Mouse (Mus musculus) left cerebral cortex, adult 9 months (tissue): ENCODE measurements at regions not wholly inside any gene's neighbourhood (a gene's known extent, or its start where the extent isn't known, plus 50 kb on each side); places are given as distances from the start of the nearest gene placed in this dataset.

Experiments
- DNase-seq, 2 experiments: peaks; one replicate each; pipeline ENCODE4 v3.0.0; 2022; ENCODE audit warnings: low spot score in 2 of 2

DNA sequence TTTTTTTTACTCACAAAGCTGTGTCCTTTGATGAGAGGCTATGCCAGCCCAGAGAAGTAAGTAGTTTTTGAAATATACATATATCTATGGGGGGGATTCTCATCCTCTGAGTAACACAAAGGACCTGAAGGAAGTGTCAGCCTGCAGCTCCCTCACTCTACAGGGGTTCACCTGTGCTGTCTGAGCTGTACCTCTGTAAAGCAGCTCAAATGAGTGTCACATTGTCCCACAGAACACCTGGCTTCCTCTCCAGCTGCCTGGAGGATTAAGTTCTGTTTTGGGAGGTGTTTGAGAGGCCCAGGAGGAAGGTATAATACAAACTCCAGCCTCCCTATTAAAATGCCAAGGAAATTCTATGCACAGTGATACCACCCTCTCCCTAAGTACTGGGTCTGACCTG is 83.3 kb upstream of the Tbc1d5 start:
- DNase-seq: no peak

DNA sequence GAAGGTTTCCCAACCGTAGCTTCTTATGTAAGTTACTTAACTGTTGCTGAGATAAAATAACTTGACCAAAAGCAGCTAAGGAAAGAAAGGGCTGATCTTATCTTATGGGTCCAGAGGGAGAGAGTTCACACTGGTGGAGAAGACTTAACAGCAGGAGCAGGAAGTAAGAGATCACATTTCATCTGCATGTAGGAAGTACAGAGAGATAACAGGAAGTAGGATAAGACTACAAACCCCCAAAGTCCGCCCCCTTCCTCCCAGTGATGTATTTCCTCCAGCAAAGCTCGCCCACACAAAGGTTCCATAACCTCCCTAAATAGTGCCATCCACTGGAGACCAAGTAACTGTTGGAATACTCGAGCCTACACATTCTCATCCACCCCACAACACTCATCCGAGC is 79.2 kb upstream of the Tbc1d5 start:
- no peak for DNase-seq

- DNase-seq: no peak
Observed at GRCm38 (mm10) chr17:51248543-51248942, 69.4 kb upstream of the Tbc1d5 start.

DNA sequence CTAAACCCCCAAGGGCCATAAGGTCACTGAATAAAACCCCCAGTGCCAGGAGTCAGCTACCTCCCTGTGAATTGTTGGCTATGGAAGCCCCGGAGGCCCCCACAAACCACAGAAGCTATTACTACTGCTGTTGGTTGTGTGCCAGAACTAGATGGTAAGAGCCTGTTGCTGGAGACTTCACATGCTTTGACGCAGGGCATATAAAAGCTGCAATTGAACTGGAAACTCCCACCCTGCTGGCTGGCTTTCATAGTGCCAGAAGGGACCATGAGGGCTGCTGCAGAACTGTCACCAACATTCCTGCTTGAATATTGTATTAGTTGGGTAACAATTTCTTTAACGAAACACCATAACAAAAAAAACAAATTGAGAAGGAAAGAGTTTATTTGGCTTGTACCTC is 66.9 kb upstream of the Tbc1d5 start:
- DNase-seq: no peak

DNA sequence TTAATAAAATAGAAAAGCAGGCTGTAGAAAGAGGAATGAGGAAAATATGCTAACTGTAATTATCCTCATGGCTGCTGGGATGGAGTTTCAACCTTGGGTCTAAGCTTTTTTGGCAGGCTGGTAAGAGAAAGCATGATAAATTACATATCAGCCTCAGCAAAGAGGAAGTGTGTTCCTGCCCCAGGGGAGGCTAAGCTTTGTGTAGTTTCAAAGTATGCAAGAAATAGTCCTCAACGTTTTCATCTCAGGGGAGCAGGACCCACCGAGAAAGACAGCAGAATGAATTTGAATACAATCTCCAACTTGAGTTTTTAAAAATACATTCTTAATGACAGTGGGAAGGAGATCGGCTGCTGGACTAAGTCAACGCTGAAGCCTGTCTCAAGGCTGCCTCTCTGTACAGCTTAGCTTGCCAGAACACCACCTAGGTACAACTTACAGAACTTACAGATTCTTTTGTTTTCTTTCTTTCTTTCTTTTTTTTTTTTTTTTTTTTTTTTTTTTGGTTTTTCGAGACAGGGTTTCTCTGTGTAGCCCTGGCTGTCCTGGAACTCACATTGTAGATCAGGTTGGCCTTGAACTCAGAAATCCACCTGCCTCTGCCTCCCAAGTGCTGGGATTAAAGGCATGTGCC is 61.3 kb upstream of the Tbc1d5 start:
- DNase-seq: no peak

DNA sequence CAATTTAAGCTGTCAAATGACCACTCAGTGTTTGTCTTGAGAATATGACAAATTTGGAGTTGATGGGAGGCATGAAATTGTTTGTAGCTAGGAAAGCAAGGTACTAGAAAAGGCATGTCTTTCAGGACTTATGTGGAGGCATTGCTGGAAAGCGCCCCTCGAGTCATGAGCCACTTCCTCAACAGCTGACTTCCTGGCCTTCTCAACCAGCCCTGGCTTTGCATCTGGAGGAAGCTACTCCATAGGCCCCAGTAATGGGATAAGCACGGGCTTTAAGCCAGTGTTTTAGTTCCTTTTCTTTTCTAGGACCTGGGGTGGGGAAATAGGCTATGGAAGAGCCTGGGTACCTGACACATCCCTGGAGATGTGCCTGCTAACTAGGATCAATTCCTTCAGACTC is 60.3 kb upstream of the Tbc1d5 start:
- no peak for DNase-seq
